Mouse (Mus musculus) CD4-positive helper T cell, adult 2 months (primary cell): ENCODE results near the gene Fgd6.
A peak's percentile ranks its signal among the peaks of the same experiment; 100 is the strongest.

Experiments
- DNase-seq: peaks from one replicate; pipeline ENCODE4 v3.0.0-alpha.2; 2012; ENCODE audit warnings: low read depth, missing footprints, low spot score

Gene Fgd6

DNA sequence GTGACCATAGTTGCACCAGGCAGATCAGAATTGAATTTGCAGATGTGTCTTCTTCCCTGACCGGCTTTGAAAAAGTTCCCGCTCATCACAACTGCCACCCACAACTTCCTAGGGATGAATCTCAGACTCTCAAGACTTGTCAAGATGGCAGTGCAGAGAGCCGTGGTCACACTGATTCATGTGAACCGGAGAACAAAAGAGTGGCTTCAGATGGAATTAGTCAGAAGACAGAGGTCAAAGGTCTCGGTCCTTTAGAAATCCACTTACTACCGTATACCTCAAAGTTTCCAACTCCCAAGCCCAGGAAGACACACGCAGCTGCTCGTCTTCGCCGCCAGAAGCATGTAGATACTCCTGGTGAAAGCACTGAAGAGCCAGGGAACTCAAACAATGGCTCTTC is 8.1 kb downstream of the Fgd6 start:
- no peak for DNase-seq

DNA sequence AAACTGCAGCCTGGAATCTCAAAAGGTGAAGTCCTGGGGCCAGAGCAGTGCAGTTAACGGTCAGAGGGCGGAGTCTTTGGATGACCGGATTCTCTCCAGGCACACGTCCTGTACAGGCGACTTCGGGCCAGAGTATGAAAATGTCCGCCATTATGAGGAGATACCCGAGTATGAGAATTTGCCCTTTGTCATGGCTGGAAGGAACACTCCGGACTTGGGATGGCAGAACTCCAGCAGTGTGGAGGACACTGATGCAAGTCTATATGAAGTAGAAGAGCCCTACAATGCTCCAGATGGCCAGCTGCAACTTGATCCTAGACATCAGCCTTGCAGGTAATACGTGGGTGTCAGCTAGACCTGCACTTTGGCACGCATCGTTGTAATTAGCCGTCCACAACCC is 9.5 kb downstream of the Fgd6 start:
- no peak for DNase-seq

DNA sequence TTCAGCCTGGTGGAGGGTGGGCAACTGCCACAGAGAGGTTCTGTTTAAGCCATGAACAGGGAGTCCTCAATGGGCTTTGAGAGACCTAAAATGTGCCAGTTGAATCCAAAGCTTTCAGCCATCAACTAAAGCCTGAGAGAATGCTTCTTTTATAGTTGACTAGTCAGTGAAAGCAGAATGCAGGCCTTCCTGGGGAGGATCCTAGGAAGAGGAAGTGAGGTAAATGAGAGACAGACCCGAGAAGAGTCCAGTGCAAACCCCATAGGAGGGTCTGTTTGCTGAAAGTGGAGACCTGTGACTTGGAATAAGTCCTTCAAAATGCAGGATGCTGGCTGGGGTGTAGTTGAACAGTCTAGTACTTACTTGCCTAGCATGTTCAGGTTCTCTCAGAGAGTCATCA is 11.2 kb downstream of the Fgd6 start:
- DNase-seq: no peak

DNA sequence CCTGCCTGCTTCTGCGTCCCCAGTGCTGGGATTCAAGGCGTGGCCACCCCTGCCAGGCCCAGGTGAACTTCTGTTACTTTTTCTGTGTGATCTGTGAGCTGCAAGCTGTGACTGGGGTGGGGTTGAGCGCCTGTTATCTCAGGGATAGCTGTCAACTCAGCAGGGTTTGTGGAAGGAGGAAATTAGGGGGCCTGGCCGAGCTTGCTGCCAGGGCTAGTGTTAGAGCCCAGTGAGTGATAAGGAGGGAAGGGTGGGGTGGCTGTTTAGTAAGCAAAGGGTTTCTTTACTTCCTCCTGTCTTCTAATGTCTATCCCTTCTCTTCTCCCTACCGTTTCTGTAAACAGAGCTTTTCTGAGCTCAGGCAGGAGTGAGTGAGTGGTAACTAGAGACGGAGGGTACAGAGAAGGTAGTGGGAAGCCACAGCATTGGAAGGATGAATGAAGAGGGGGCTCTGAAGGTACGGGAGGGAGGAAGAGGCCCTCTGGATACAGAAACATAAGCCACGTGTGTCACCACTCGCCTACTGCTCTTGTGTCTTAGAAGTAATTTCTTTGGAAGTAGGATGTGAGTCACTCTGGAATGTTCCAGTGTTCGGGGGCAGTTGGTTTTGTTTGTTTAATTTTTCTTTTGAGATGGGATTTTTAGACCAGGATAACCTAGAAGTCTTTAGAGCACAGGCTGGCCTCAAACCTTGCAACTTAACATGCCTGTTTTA is 12.2 kb downstream of the Fgd6 start:
- no peak for DNase-seq

DNA sequence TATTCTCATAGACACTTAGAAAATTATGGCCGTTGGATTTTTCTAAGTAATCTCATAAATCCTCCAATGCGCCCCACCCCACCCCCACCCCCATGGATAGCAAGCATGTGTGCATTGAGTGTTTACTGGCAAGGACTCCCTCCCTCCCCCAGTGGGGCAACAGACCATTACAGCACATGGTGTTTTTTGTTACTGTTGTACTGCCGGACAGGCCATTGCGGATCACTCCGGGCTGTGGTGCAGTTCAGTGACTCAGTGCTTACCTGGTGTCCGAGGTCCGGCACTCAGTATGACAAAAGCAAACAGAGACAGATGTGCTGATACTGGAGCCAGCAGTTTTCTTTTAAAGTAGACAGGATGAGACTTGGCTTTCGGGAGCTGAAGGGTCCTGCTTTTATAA is 13.3 kb downstream of the Fgd6 start:
- DNase-seq: no peak

DNA sequence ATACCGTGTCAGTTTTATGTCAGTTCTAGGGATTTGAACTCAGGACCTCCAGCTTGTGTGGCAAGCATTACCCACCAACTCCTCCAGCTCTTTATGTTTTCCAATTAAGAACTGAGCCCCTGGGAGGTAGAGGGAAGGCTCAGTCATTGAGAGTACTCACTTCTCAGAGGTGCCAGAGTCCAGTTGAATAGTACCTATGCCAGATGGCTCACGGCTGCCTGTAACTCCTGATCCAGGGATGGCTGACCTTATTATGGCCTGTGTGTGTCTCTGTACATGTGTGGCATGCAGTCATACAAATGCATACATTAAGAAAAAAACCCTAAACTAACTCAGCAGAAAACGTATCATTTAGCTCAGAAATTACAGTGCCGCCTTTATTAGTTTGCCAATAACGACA is 14.9 kb downstream of the Fgd6 start:
- no peak for DNase-seq

DNA sequence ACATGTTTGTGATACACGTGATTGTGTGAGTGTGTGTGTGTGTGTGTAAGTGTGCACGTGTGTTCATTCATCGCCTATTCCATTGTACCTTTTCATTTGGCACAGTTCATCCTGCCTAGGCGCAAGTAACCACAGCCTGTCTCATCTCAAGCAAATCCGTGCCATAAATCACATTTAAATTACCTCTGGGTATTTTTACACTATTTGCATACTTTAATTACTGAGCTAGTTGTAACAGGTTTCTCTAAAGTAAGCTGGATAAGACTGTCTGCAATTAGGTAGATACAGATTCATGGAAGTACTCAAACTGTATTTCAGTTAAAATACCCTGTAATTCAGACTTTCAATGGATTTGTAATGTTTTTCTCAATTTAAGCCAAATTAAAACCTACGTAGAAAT is 20.7 kb downstream of the Fgd6 start:
- no peak for DNase-seq

DNA sequence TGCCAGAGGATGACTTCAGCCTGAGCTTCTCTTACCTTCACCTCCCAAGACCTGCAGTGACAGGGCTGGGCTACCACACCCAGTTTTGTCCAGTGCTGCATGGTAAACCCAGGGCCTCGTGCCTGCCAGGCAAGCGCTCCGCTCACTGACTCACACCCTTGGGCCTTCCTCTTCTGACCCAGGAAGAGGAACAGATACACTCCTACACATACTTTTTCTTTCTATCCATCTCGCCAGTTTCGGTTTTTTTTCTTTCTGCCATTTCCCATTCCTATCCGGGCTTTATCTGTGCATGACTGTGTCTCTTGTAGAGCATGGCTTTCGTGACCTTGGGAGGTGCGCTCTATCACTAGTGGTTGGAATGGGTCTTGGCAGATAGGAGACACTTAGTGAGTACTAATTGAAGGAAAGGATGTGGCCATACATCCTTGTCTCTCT is 23.8 kb downstream of the Fgd6 start:
- no peak for DNase-seq

DNA sequence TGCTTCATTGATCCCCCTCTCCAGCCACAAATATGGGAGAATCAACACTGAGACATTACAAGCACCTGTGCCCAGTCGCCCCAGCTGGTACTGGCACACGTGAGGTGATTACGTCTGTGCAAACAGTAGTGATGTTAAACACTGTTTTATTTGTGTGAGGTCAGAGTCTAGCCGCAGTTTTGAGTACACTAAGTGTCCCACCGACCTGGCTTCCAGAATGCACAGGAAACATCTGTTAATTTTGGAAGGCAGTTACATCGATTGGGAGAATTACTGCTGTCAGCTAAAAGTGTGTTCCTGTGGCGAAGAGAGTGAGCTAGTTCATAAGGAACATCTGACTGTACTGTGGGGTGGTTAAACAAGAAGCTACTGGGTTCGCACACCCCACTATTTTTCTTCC is 24.4 kb downstream of the Fgd6 start:
- no peak for DNase-seq

DNA sequence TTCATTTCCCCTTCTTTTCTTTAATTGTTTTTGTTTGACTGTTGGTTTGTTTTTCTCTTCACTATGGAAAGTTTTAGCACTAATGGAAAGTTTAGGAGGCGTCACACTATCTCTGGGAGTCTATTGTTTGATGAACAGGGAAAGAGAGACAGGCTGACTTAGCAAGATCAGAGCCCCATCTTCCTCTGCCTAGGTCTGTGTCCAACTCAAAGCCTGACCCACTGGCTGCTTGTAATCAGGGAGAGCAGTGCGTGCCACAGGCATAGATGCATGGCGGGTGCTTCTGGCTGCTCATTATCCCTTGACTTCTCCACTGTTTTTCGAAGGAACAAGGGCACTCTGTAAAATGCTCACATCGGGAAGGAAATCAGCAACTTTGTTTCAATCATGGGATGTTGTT is 26.6 kb downstream of the Fgd6 start:
- no peak for DNase-seq

DNA sequence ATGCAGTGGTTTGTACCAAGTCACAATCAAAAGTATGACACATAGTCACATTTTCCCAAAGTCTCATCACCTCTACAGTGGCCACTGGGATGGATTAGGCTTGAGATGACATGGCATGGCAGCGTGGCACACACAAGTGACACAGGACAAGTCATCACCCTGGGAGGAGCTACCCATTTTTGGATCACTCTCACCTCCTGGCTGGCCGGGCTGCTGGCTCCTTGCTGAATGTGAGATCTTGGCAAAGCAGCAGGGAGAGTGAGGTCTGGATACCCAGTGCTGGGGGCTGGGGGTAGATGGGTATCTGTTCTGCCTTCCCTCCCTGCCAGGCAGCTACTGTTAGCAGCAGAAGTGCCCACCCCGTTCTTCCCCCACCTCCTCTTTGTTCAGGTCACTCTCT is 31.1 kb downstream of the Fgd6 start:
- DNase-seq: no peak

DNA sequence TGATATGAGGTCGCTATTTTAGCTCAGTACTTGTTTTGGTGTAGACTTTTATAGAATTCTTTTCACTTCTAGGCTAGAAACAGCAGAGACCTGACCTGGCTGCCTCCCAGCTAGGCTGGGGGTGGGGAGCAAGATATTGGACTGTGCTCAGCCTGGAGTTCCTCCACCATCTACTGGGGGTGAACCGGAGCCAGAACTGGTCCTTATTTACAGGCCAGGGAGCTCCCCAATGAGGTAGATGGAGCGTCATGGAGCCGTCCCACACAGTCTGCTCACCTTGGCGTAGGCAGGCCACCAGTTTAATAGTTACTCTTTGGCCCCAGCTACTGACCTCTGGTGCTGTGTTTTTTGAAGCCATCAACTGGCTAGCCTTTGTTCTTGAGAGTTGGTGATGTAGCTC is 32.9 kb downstream of the Fgd6 start:
- no peak for DNase-seq

DNA sequence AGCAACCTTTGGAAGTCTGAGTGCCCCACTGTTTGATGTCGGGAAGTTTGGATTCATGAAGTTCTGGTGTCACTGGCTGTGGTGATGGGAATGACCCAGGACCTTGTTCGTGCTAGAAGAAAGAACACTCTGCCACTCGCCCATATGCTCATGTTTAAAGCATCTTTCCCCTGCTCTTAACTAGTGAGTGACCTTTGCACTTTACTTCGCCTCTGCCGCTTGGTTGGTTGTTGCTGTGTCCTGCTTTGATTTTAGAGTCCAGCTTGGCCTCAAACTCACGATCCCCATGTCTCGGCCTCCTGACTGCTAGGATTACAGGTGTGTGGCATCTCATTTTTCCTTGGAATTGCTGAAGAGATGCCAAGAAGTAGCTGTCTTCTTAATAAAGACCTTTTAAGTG is 35.8 kb downstream of the Fgd6 start:
- no peak for DNase-seq

DNA sequence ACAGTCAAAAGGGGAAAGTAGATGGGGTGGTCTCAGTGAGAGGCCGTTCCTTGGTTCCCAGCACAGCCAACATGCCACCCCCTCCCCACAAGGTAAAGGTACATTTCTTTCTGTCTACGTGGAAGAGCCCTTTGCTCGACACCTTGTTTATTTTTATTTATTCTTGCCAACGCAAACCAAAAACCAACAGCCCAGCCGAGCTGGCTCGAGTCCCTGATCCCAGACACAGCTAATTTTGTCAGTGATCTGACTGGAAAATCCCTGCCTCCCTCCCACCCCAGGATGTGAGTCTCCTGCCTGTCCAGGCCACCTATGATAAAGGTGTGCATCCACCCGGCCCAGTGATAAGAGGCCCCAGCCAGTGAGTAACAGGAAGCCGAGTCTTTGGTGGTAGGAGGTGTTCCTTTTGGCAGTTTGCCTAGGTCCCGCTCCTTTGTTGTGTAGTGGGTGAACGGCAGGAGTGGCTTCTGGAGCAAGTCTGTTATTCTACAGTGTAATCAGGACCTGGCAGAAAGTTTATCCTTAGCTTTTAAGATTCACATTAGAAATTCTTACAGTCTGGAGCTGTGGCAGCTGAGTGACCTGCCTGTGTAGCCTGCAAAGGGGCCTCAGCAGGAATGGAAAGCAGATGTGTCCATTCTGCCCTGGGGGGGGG is 36.6 kb downstream of the Fgd6 start:
- DNase-seq: peak; percentile 13

DNA sequence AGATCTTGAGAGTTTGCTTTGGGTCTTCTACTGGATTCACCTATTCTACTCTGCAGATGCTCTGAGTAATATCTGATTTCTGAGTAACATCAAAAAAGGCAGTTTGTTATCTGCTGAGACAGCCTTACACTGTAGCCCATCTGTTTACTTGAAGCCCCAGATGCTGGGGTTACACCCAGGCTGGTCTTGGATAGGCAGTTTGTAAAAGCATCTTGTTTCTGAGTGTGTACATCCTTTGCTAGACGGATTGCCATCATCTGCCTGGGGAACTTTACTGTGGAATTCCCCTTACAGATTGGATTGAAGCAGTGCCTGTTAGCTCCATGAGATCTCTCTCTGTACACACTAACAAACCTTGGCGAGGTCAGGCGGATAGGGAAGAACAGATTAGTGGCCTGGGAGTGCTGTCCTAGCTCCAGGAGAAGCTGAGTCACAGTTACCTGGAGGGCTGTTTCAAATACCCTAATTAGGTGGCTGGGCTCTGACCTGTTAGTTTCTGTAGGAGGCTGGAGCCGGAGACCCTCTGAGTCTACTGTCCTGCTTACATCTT is 37.2 kb downstream of the Fgd6 start:
- no peak for DNase-seq

DNA sequence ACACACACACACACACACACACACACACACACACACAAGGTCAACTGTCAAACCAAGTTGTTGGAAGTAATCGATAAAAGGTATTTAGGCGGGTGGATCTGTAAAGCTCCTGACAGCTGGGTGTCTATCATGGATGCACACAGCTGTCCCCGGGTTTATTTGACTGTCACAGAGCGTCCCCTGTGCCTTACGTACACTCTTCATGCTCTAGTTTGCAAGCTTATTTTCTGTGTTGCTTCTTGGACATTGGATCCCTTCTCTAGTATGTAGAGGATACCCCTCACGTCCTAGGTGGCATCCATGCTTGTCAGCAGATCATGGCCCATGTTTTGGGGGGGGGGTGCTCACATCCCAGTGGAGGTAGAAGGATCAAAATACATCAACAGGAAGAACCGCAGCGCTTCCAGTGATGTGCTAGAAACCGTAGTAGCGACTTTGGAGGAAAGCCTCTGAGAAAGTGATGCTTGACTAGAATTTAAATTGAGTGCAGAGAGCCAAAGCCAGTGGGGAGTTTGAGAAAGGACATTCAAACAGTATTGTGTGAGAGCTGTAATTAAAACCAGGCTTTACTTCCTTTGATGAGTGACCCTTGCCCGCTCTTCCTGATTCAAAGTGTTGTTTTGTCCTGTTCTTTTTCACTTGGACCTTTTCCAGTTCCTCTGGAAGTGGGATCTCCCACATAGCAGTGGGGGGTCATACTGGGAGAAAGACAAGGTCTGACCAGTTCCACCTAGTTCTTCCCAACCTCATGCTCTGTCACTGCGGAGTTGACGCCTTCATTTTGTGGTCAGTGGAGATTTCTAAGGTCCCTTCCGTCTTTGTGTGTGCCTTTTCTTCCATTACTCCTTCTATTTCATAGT is 41.4 kb downstream of the Fgd6 start:
- DNase-seq: no peak

DNA sequence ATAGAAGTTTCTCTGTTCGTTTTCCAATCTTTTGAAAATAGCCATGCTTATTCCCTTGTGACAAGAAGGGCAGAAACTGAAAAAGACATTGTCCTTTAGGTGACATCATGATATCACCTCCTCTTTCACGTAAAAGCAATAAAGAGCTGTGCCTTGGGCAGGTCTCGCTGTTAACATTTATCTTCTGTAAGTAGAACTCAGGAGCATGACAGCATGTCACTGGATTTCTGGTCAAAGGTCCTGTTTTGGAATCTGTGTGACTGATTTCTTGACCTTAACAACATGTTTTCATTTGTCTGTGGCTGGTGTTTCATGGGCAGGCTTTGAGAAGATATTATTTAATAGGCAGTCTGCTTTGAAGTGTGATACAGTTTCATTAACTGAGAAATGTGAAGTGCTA is 44.9 kb downstream of the Fgd6 start:
- DNase-seq: no peak

DNA sequence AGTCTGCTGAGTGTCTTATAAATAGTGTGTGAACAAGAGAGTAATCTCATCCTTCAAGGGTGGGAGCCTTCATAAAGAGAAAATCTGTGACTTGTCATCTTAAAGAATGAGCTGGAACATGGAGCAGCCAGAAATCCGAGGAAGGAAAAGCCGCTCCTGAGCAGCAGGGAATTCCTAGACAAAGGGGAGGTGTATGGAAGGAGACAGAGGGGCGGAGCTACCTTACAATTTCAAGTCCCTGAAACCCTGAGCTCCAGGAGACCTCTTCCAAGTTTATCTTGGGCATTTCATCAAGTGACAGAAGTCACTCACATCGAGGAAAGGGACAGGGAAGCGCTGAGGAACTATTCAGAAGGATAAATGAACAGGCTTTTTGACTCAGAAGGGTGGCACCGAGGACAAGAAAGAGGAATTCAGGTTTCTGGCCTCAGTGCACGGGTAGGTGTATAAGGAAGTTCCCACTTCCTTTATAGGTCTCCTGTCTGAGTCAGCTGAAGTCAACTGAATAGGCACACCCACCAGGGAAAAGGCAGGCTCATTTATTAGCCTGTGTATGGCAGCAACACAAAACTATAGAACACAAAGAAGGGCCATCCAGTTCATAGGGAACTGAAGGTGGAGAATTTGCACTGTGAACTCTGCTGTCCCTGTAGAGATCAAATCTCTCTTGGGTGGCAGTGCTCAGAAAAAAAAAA is 46.4 kb downstream of the Fgd6 start:
- DNase-seq: no peak

DNA sequence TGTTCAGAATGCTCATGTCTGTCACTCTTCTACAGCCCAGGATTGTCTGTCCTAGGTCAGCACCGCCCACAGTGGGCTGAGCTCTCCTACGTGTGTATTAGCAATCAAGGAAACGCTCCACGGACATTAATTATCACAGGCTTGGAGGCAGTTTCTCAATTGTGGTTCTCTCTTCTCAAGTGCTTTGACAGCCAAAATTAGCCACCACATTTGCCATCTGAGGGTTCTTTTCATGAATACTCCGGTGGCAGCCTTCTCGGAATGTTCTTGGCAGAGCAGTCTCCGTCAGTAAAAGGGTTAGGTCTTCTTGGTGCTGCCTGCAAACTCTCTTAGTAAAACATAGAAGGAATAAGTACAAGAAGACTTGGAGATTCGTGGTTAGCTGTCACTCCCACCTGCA is 50.5 kb downstream of the Fgd6 start:
- DNase-seq: no peak

DNA sequence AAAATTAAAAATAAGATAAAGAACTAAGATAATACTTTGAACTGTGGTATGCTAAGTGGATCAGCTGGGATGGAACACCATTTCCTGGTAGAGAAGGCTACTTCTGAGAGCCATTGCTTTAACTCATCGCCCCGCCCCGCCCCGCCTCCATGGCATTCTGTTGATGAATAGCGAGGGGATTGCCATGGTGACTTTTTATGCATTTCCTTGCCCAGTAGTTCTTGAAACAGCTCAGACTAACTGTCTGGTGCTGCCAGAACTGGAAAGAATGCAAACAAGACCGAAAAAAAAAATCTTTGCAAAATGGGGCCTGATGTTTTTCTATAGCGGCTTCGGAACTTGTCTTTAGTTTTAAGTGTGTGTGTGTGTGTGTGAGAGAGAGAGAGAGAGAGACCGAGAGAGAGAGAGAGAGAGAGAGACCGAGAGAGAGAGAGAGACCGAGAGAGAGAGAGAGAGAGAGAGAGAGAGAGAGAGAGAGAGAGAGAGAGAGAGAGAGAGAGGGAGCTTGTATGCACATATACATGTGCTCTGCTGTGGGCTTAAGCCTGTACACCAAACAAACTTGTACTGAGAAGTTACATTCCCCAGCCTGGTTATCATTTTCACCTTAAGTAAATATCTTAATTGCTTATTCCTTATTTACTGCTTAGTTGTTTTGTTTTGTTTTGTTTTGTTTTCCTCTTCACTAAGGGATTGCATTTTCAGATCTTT is 51.7 kb downstream of the Fgd6 start:
- peak; percentile 63 for DNase-seq

DNA sequence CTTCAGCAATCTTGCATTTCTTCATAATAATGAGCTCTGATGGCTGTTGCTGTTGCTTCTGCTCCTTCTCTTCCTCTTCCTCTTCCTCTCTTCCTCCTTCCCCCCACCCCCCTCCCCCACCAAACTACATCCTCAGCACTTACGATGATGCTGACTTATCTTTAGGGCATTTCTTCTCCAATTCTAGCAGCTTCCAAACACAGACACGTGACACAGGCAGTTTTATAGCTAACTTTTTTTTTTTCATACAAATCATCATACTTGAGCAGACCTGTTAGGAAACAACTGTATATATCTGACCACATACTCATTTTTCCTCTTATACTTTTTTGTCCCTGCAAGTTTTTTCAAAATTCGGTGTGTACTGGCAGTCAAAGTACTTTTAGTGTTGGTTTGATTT is 54.2 kb downstream of the Fgd6 start:
- DNase-seq: no peak
